Mouse (Mus musculus): ENCODE data around the gene 9330159F19Rik.
A peak's percentile ranks its signal among the peaks of the same experiment; 100 is the strongest.

Gene 9330159F19Rik

DNA sequence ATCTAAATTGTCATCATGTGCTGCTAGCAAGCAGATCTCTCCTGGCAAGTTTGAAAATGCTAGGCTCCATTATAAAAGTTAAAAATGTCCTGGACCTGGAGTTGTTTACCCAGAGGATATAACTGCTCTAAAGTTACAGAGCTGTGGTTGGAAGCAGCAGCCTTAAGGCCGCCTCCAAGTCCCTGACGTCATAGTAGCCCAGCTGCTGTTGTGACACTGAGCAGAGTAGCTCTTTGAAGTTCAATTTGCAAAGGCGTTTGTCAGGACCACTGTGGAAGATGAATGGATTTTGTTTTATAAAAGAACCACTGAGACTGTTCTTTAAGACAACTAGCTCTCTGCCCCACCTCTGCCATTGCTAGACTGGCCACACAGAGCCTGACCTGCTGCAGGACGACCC lies at the start of gene 9330159F19Rik:
TSS of gene 9330159F19Rik (plus strand) at position 154 of the 400 bp plus-strand sequence.
- DNase-seq (ENCODE audit: extremely low read depth, insufficient read length, low spot score), result no peak

DNA sequence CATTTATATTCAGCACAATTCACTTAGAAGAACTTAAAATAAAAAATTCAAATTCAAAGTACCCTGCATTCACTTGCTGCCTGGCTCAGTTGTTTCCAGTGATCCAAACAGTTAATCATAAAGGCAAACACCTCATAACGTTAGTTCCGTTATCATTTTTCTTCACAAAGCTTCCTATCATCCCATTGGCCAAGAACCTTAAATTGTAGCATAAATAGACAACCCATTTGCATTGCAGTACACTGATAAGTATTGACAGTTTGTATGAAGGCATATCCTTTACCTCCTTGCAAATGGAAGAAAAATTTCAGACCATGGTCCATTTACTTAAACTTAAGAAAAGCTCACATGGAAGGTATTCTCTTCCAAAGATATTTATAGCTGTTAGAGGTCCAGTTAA lies 49.7 kb upstream of the 9330159F19Rik start:
- no peak for DNase-seq (ENCODE audit: extremely low read depth, insufficient read length, low spot score)

DNA sequence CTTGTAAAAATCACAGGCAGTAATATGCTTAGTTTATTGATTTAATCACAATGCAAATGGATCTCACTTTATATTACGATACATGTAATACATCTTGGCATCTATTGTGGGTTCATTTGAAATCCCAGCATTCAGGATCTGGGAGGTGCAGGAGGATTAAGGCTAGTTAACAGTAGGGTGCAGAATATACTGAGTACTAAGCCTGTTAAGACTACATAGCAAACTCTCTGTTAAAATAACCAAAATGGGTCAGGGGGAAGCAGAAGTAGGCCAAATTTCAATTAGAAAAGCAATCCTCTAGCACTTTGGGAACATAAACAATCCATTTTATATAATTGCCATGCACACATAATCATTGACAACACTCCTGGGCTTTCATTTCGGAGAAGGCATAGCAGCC lies 37.6 kb upstream of the 9330159F19Rik start:
- DNase-seq (ENCODE audit: extremely low read depth, insufficient read length, low spot score), result no peak

DNA sequence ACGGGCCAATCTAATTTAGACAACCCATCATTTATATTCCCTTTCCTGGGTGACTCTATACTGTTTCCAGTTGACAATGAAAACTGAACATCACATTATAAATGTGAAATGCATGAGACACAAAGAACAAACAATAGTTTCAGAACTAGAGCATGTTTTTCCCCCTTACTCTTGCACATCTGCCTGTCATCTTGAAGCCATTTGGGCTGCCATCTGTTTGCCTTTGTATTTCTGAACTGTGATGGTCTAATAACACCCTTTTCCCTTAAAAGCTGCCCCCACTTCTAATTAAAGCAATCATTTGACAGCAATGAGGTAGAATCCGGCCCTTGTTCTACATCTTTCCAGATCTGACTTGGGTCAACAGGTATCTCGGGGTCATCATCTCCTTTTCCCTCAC lies 35.8 kb upstream of the 9330159F19Rik start:
- no peak for DNase-seq (ENCODE audit: extremely low read depth, insufficient read length, low spot score)

DNA sequence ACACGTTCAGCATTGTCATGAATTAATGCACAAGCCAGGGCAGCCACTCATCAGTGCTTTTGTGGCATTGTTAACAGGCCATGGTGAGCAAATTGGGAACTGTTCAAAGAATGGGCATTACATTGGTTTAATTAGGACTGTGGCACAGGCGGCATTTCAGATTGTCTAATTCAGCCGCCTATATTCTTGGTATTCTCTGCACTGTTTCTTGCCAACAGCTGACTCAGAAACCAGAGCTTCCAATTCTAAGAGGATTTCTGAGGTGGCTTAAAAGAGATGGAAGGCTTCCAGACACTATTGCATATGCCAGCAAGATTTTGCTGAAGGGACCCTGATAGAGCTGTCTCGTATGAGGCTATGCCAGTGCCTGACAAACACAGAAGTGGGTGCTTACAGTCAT lies 34.5 kb upstream of the 9330159F19Rik start:
- DNase-seq (ENCODE audit: extremely low read depth, insufficient read length, low spot score), result no peak

DNA sequence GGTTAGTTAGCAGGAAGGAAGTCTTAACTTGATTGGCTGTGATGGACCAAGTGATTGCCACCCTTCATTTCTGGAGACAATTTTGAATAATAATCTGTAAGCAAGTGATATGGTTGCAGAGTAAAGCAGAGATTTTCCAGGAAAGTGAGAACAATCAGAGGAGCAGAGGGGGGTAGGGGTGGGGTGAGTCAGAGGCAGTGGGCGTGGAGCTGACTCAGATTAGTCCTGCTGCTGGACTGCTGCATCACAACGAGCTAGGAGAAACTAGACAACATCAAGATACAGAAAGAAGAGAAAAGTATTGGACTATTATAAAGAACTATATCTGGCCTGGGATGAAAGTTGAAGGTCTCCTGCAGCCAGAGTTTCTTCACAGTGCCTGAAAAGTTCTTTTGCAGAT lies 33.4 kb upstream of the 9330159F19Rik start:
- DNase-seq (ENCODE audit: extremely low read depth, insufficient read length, low spot score), result peak; percentile 7

DNA sequence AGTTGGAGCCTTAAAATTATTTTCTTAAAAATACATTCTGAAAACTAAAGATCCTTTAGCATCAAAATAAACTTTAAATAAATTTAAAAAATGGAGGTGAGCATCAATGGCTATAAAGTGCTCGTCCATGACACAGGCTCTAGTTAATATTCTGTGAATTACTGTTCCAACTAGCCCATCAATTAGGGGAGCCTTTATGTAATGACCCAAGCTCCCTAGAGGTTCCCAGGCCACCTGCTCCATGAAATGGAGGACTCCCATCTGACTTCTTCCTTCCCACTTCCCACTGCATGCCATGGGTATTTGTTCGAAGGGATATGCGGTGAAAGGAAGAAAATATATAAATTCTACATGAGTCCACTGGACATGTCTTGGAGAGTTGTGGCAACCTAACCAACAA lies 31.2 kb upstream of the 9330159F19Rik start:
- DNase-seq (ENCODE audit: extremely low read depth, insufficient read length, low spot score), result no peak

DNA sequence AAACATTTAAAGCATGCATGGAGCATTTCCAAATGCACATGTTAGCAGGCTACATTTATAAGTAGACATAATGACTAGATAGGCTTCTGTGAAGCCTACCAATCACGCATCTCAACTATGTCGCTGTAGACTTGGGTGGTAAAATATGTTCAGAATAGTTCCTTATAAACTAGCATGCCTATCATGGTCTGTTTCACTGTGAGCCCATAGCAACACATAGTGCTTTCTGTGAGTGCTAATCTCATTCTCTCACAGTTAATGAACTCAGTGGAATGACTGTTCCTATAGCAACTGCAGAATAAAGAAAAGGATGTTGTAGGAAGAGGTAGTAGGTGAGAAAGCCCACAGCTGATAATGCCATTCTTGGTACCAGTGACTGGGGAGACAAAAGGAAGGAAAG lies 30.4 kb upstream of the 9330159F19Rik start:
- DNase-seq (ENCODE audit: extremely low read depth, insufficient read length, low spot score), result no peak

DNA sequence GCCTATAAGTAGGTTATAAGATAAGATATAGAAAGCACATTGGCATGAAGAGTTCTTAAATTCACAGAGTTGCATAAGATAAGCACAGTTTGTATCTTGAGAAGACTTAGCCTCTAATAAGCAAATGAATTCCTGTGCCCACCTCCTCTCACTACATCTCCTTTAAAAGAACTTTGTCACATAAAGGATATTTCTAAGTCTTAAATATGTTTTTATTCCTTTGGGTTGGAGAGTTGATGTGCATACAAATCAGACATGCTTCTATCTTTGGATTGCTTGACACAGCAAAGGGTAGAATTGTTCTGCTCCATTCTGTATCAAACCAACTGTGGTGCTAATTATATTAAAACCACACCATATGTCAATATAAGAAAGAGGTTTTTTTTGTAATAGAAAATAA lies 17.6 kb upstream of the 9330159F19Rik start:
- no peak for DNase-seq (ENCODE audit: extremely low read depth, insufficient read length, low spot score)

DNA sequence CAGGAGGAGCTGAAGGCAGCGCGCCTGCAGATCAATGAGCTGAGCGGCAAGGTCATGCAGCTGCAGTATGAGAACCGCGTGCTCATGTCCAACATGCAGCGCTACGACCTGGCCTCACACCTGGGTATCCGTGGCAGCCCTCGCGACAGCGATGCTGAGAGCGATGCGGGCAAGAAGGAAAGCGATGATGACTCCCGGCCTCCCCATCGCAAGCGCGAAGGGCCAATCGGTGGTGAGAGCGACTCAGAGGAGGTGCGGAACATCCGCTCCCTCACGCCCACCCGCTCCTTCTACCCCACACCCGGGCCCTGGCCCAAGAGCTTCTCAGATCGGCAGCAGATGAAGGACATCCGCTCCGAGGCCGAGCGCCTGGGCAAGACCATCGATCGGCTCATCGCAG lies 14.6 kb upstream of the 9330159F19Rik start:
- DNase-seq (ENCODE audit: extremely low read depth, insufficient read length, low spot score), result peak; percentile 5

DNA sequence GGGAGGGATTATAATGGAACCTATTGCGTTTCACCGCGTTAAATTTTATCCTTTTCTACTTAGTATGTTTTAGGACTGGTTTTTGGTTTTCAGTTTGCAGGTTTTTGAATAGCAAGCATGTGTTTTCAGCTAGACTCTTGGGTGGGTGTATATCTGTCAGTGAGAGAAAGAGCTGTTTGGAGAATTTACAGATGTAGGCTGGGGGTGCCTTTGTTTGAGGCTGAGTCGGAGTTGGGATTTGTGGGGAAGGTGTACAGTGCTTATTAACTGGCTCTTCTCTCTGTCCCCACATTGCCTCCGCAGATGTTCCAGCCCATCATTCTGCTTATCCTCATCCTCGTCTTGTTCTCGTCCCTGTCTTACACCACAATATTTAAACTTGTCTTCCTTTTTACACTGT lies 12.8 kb upstream of the 9330159F19Rik start, which contains the start of gene Gm49353:
TSS of gene Gm49353 (plus strand) at position 313 of the 400 bp plus-strand sequence.
- no peak for DNase-seq (ENCODE audit: extremely low read depth, insufficient read length, low spot score)

DNA sequence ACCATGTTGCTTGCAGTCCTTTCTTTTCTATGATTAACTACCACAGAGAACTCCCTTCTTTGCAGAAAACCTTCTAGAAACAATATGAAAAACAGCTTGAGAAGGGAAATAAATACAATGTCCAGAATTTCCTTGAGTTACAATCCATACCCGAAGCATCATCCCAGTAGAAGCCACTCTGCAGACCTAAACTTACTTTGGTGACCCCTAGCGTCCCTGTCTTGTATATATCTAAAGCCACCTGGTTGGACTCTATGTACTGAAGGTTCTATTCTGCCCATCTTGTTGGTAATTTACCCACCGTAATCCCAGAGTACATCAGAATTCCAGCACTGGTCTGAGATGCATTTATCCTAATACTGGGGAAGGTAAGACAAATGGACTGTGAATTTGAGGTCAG lies 11.6 kb upstream of the 9330159F19Rik start:
- no peak for DNase-seq (ENCODE audit: extremely low read depth, insufficient read length, low spot score)

DNA sequence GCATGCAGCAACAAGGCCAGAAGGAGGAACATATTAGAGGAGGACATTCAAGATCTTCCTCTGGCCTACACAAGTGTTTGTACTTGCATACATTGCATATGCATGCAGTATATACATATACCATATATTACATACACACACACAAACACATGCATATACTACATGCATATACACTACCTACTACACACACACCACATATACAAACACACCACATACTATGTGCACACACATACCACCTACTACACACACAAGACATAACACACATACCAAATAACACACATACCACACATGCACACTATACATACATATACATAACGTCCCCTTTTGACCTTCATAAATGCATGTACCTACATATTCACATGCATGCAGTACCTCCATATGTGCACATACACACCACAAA lies 10.8 kb upstream of the 9330159F19Rik start:
- no peak for DNase-seq (ENCODE audit: extremely low read depth, insufficient read length, low spot score)

DNA sequence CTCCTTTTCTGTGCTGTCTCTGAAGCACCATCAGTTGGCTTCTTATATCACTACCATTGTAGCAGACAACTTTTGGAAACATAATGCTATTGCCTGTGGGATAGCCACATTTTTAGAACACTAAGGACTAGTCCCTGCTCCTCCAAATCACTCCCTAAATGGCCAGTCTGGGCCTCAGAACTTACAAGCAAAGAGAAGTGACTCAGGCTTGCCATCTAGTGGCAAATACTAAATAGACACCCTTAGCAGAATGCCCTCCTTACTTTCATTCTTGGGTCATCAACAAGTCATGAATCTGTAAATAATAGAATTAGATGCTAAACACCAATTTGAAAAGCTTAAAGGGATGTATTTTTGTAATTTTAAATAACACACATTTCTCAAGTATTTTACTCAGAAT lies 4.7 kb upstream of the 9330159F19Rik start:
- peak; percentile 22 for DNase-seq (ENCODE audit: extremely low read depth, insufficient read length, low spot score)

DNA sequence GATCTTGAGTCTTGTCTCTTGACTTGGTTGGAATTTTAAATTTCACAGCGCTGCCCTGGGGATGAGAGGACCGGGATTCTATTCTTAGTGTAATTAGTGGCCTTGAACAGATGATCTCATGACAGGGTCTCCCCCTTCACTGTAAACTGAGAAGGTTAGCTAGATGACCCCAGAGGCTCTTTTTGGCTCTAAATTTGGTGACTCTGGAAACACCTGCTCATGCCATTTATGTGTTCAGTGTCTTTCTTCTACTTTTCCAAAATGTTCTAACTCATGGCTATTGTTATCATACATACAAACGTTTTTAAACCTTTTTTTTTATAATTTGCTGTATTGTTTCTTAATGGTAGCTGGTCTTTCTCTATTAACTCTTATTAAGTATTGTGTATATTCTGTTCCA lies 2.7 kb upstream of the 9330159F19Rik start:
- DNase-seq (ENCODE audit: extremely low read depth, insufficient read length, low spot score), result no peak

DNA sequence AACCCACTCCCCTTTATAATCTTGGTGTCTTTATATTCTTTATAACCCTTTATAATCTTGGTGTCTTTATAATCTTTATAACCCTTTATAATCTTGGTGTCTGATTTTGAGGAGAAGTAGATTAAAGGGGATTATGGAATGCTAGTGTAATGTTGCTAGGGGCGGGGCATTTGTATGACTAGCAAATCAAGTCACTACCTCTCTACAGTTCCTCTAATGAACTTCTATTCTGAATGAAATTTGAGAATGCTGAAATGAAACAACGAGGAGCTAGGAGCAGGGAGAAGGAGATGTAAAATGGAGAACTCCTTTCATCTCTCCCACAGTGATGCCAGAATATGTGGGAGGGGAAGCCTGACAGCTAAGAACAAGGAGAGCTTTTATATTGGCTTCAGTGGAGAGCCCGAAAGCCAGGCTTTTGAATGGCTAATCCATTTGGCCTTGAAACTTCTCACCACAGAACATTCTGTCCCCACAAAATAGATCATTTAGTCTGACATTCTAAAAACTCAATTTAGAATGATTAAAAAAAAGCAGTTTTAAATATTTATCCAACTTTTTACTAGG lies 2.2 kb downstream of the 9330159F19Rik start:
- no peak for DNase-seq (ENCODE audit: extremely low read depth, insufficient read length, low spot score)

DNA sequence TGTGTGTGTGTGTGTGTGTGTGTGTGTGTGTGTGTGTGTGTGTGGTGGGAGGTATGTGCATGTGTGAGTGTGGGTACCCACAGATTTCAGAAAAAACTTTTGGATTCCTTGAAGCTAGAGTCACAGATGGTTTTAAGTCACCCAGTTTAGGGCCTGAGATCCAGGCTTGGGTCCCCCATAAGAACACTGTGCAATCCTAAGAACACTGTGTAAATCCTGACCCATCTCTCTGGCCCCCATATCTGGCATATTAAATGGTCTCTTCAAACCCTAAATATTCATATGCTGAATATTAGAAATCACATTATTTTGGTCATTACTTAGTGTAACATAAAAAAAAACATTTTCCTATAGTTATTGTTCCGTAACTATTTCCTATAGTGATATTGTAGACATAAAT lies 5.6 kb downstream of the 9330159F19Rik start:
- DNase-seq (ENCODE audit: extremely low read depth, insufficient read length, low spot score), result no peak

DNA sequence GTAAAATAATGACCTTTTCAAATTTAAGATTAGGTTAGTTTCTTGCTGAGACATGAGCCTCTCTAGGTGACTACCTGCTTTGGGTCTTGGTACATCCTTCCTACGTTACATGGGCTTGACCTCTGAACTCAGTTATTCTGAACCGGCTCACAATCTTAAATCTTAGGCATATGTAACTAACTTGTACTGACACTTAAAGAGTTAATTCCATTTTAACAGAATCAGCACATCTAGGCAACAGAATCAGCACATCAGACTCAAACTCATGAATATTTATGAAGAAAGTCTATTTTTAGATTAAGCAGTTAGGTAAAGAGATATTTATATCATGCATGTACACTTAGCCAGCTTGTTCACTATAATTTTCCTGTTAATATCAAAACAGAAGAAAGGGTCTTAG lies 6.0 kb downstream of the 9330159F19Rik start:
- no peak for DNase-seq (ENCODE audit: extremely low read depth, insufficient read length, low spot score)

DNA sequence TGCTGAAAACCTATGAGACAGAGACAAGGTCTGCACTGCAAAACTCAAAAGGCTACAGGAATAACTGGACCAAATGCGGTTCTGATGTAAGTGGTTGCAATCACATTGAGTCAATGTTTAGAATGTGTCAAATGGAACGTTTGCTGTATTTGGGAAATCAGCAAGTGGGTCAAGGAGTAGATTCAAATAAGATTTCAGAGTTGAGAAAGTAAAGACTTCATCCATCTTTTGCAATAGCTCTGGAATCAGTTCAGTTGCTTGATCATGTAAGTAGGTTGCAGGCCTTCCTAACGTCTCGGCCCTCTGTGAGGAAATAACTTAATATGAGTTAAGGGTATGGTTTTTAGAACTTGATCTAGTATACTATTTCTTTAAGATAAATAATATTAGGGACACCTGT lies 13.9 kb downstream of the 9330159F19Rik start:
- no peak for DNase-seq (ENCODE audit: extremely low read depth, insufficient read length, low spot score)

DNA sequence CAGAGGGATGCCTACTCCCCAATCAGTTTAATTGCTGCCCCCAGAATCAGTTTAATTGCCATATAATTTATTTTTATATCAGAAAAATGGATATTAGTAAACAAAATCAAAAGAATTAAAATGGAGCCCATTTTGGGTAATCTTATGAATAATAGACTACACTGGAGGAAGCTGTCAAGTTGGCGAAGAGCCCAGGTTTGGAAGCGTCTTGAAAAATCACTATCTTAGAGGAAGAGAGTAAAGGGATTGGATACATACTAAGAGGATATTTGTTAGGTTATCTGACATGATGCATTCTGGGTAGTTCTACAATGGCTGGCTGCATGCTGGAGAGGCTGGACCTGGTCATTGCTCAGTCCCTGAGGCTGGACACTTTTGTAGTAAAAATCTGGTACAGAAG lies 19.8 kb downstream of the 9330159F19Rik start:
- no peak for DNase-seq (ENCODE audit: extremely low read depth, insufficient read length, low spot score)

Data from 3134 (cell line).